Mouse (Mus musculus): Measurements from ENCODE around the gene Cyp4f40. TPM values are rescaled to one million over a fixed set of nuclear protein-coding genes. Genes with fewer than 3 reads are reported as not detected.

Cyp4f40 gene
- not detected in 2 replicates for total RNA-seq (2023)

DNA sequence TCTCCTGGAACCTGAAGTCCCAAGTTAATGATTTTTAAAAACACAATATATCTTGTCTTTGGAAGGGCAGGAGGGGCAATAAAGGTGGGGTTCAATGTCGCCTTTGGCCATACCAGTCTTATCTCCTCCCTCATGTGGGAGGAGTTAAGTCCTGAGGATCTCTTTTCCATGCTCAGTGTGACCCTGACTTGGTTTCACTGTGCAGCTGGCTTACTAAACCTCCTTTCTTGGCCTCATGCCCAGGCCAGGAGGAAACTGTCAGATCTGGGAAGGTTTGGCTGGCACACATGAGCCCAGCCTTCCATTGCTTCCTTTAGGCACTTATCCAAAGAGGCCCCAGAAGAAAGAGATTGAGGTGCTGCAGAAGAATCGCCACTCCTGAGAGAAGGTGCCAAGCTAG lies at the start of gene Cyp4f40:
Cyp4f40 (plus strand) TSS at position 189 of the 400 bp plus-strand sequence.

DNA sequence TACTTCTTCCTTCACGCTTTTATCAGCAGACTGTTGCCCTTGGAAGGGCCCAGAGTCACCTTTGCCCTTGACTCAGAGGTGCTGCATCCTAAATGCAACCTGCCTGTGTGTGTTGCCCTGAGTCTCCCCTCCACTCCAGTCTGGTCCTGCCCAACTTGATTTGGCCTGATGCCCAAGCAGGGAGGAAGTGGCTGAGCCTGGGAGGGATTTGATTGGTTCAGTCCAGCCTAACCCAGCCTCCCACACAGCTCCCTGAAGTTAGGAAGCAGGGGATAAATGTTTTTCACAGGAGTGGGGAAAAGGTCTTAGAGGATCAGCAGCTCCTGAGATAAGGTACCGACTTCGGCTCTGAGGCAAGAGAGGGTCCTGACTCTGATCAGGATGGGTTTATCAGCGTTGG lies 37.7 kb upstream of the Cyp4f40 start, which contains the start of gene Cyp4f37:
Cyp4f37 (plus strand) TSS at position 292 of the 400 bp plus-strand sequence.

DNA sequence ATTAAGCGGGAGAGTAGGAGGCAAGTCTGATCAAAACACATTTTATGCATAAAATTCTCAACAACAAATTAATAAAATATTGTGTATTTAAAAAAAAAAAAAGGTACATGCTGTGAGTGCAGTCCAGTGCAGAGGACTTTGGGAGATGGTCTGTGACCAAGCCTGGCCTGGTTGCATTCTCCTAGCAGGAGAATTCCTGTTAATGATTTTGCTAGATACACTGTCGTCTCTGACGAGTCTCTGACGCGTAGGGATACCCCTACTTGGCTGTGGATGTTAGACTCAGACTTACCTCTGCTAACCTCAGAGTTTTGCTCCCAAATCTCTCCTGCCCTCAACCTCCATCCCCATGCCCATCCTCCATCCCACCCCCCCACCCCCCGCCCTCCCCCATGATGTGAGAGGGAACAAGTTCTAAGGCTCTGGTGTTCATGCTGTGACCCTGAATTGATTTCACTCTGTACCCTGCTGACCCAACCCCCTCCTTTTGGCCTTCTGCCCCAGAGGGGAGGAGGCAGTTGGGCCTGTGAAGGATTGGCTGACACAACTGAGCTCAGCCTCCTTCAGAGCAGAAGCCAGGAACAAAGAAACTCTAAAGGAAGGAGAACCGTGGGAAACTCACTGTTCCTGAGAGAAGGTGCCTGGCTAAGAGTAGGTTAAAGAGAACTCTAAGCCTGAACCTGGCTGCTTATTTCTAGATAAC lies 26.5 kb downstream of the Cyp4f40 start, which contains the start of gene Cyp4f15:
Cyp4f15 (plus strand) TSS at position 580 of the 703 bp plus-strand sequence.

Other genes with a start within 250 kb of the Cyp4f40 start
- 0.18 and 0.69 TPM in 2 replicates for gene Pglyrp2, start 234.7 kb upstream of the Cyp4f40 start, total RNA-seq (2023)
- gene Cyp4f39, start 206.2 kb upstream of the Cyp4f40 start, total RNA-seq (2023), result not detected in 2 replicates
- gene Cyp4f17, start 152.8 kb upstream of the Cyp4f40 start, total RNA-seq (2023), result 0.25 and 0.29 TPM in 2 replicates
- gene Cyp4f16, start 122.3 kb upstream of the Cyp4f40 start, total RNA-seq (2023), result 10.0 and 12.3 TPM in 2 replicates
- 0.20 and 0.51 TPM in 2 replicates for gene Cyp4f37, start 37.6 kb upstream of the Cyp4f40 start, total RNA-seq (2023)
- gene Cyp4f15, start 26.7 kb downstream of the Cyp4f40 start, total RNA-seq (2023), result not detected in 2 replicates
- 74.6 and 114 TPM in 2 replicates for gene Zfp871, start 129.4 kb downstream of the Cyp4f40 start, total RNA-seq (2023)
- not detected in 2 replicates for gene Zfp811, start 151.0 kb downstream of the Cyp4f40 start, total RNA-seq (2023)
- gene Zfp799, start 171.4 kb downstream of the Cyp4f40 start, total RNA-seq (2023), result 0.79 and 1.3 TPM in 2 replicates
- gene Zfp870, start 232.7 kb downstream of the Cyp4f40 start, total RNA-seq (2023), result 0.34 and 0.73 TPM in 2 replicates